Mouse (Mus musculus): ENCODE data around the gene Smoc2.

Gene Smoc2

DNA sequence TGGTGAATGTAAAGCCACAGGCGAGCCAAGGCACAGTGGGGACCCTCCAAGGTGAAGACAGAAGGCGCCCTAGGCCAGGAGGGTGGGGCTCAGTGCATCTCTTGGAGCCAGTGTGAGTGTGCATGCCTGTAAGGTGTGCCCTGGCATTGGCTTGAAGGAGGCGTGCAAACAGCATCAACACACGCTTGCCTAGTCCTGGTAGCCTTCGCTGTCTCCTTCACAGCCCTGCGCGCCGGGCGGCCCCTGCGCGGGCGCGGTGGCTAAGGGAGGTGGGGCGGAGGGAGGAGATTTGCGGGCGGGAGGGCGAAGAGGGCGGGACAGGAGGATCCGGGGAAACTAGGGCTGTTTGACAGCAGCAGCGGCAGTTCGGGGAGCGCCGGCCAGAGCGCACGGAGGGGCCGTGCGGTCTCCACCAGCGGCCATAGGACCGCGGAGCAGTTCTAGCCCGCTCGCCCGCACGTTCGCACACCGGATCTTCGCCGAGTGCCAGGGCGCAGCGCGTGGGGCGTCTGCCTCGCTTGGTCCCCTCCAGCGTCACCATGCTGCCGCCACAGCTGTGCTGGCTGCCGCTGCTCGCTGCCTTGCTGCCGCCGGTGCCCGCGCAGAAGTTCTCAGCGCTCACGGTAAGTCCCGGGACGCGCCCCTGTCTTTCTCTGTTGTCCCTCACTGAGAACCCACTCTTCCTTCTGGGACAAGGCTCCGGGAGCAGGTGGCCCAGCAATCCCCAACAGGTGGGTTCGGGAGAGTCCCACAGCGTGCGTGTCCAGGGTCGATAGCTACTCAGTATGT is at the start of gene Smoc2:
Smoc2 (plus strand) TSS at position 330 of the 789 bp plus-strand sequence.
- peak; percentile 36 for DNase-seq

GRCm38 (mm10) chr17:14230698-14231430 is 48.4 kb upstream of the Smoc2 start:
- no peak for DNase-seq

DNA sequence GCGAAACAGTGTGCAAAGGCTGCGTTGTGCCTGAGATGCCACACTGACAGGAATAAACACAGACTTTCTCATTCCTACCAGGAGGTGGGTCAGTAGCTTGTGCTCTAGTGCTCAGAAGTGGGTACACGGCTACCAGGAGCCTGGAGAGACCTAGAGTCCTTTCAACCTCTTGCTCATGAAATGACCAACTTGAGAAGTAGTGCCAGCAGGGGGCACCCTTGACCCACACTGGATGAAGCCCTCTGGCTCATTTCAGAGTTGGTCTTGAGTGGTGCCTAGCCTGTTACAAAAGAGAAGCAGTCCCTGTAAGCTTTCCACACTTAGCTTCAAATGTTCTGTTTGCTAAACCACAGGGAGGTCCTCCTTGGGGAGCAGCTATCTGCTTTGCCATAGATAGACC is 46.7 kb upstream of the Smoc2 start:
- DNase-seq, result peak; percentile 91

GRCm38 (mm10) chr17:14233658-14234057 is 45.6 kb upstream of the Smoc2 start:
- no peak for DNase-seq

DNA sequence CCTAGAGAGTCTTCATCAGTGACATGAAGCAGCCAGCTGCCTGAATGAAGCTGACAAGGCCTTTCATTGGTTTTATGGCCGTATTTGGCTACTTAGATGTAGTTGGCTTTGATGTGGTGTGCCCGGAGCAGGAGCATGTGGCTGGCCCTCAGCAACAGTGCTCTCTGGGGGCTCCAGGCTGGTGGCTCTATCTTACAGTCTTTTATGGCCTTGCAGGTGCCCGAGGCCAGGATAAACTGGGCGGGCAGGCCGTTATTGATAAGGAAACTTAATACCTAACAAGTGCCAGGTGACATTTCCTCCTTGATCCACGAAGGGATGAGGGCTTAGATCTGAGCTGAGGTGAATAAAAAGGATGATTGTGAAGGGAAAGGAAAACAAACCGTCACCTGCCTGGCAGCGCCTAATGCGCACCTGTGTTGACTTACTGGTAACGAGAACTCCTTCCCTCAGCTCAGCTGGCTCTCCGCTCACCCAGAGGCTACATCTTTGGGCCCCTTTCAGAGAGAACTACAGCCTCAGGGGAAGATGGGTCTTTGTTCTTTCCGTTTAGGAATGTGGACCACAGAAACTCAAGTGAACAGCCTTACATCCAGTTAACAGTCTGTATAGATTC is 44.4 kb upstream of the Smoc2 start:
- DNase-seq, result no peak

GRCm38 (mm10) chr17:14237134-14237533 is 42.2 kb upstream of the Smoc2 start:
- no peak for DNase-seq

DNA sequence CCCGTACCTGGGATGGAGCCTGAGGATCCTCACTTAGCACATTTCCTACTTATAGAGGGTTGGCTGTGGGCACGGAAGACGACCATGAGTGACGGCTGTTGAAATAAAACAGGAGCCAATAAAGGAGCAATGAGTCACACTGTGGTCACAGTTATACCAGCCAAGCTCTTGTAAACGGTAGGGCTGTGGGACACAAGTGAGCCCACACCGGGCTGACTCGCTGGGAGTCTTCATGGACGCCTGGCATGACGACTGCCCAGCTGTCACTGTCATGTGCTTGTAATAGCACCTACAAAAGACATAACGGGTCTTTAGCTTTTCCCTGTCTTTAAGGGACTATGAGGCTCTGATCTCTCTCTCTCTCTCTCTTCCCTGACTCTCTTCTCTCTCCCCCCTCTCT is 39.3 kb upstream of the Smoc2 start:
- no peak for DNase-seq

GRCm38 (mm10) chr17:14242634-14243033 is 36.7 kb upstream of the Smoc2 start:
- DNase-seq, result no peak

GRCm38 (mm10) chr17:14244195-14244965 is 34.9 kb upstream of the Smoc2 start:
- no peak for DNase-seq

DNA sequence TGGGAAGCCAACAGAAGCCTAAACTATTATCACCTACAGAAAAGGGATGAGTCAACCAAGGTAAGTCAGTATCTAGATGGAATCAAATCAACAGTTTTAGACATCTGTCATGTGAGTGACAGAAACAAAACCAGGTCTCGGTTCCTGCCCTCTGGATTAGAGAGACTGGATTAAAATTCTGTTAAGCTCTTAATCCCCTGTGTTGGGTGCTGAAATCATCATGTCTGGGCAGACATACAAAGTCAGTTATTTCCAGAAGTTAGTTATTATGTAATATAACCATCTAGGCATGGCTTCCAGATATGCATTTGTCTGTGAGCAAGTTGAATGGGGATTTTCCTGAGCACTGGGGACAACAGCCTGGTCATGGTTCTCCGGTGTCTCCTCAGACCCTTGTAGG is 33.0 kb upstream of the Smoc2 start:
- DNase-seq, result no peak

DNA sequence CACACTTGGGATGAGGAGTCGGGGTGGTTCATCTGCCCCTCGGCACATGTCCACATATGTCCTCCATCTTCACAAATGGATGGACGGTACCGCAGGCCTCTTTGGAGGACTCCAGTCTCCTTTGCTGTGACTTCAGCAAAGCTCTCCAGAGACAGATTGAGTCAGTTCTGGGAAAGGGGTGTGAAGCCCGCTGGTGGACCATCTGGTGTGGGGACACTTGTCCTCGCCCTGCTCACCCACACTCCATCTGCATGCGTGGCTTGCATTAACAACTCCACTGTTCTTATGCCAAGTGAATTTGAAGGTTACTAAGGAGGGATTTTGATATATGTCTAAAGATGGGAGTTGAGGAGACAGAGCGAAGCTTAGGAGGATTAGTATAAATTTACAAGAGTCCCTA is 31.4 kb upstream of the Smoc2 start:
- peak; percentile 13 for DNase-seq

GRCm38 (mm10) chr17:14249595-14249994 is 29.7 kb upstream of the Smoc2 start:
- no peak for DNase-seq

- DNase-seq, result no peak
Observed at GRCm38 (mm10) chr17:14250401-14250800, 28.9 kb upstream of the Smoc2 start.

DNA sequence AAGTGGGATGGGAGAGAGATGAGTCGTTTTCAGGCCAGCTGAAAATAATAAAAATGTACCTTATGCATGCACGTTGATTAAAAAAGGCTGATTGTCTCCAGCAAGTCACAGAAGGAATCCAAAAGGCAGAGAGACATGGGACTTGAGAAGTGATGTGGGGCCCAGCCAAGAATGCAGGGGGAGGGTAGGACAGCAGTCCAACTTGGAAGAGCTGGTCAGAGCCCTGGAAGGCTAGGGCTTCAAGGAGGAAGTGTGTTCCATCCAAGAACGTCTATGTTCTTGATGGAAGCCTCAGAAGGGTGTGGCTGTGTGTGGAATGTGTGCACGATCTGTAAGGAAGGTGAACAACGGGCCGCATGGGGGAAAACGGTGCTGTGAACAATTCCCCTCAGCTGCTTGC is 26.9 kb upstream of the Smoc2 start:
- no peak for DNase-seq

GRCm38 (mm10) chr17:14254616-14255015 is 24.7 kb upstream of the Smoc2 start:
- DNase-seq, result no peak

GRCm38 (mm10) chr17:14257799-14258520 is 21.3 kb upstream of the Smoc2 start:
- no peak for DNase-seq

DNA sequence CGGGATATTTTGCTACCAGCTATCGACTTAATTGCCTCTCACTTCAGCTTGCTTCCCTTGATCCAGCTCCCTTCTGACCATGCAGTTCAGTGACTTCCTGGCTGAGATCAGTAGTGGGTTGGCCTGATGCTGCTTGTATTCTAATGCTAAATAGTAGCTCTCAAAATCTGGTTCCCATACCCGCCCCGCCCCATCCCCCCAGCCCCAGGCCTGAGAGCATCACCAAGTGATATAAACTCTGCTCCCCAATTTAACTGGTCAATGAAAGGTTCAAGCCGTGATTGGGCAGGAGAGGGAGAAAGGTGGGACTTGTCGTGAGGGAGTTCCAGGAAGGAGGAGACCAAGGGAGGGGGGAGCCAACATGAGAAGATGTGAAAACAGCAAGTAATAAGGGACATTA is 20.4 kb upstream of the Smoc2 start:
- no peak for DNase-seq

DNA sequence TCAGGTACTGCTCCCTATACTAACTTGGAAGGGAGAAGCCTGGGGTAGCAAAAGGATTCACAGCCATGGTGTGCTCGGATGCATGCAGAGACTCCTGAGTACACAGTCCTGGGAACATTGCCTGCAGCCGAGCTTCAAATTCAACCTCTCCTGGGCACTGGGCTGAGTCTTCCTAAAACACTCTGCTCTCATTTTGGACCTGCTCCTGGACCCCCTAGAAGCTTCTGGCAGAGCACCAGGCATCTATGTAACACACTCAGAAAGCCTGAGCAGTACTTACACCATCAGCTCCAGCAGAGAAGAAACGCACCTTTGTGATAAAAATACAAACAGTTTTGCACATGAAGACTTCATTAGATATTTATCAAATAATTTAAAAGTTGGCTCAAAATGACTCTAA is 18.3 kb upstream of the Smoc2 start:
- no peak for DNase-seq

- no peak for DNase-seq
Observed at GRCm38 (mm10) chr17:14262217-14262616, 17.1 kb upstream of the Smoc2 start.

DNA sequence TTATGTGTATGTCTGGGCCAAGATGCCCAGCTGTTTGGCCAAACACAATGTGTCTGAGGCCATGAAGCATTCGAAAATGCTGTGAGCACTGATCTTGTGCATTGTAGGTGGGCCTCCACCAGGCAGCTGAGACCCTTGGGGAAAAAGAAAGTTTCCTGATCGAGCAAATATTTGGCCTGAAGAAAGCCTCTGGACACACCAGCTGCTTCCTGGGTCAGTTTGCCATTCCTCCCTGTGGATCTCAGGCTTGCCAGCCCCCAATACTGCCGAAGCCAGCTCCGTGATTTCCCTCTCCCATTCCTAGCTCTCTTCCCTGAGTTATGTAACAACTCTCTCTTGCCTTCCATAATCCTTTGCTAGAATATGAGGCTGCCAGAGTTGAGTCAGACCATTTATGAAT is 11.3 kb upstream of the Smoc2 start:
- no peak for DNase-seq

DNA sequence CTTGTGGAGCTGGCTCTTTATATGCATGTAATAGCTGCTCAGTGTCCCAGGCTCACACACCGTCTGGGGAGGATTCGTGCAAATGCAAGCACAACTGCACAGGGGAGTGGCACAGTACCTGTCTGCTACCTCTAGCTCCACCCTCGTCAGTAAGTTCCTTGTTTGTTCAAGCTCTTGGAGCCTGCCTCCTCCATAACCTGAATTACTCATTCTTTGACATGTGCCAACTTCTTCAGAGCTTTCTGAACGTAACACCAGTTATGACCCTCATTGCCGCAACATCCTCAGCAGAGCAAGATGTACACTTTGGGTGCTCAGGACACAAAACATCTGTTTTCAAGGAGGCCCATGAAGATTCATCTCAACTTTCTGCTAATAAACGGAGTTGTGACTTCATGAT is 5.9 kb upstream of the Smoc2 start:
- DNase-seq, result no peak

- DNase-seq, result no peak
Observed at GRCm38 (mm10) chr17:14277310-14277709, 2.0 kb upstream of the Smoc2 start.

DNA sequence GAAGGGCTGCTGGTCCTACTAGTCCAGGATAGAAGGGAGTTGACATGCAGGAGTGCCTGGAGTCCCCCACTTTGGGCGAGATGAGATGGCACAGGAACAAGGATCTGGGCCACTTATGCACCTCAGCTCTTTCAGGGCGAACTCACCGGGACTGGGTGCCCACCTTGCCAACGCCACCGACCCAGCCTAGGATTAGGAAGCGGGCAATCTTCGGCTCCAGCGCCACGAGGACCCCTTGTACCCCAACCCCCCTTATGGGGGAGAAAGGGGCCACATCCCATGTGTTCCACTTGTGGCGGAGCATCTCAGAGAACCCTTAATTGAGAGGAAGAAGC is 627 bp downstream of the Smoc2 start:
- DNase-seq, result no peak
